Mouse (Mus musculus): Measurements from ENCODE around the gene Grin2a. TPM values are rescaled to one million over a fixed set of nuclear protein-coding genes. Genes with fewer than 3 reads are reported as not detected.
"Not testable (repeated sequence)": the region's sequence is repeated elsewhere in the genome, so short reads cannot be mapped to it uniquely, and the experiment has no call there.

Grin2a gene
- polyA plus RNA-seq, 1 experiment from 2014 or later: 0.06 TPM

- H3K27ac ChIP-seq (ENCODE audit: low read length): no peak overlapping the region
- no peaks in the 10 kb centered on the region for H3K27me3 ChIP-seq (ENCODE audit: insufficient read depth, low read length)
- H3K4me3 ChIP-seq (ENCODE audit: low read length): no peak overlapping the region
- WGBS: 77% methylated on average over 3 of the region's 3 CpGs
- ATAC-seq (ENCODE audit: low FRiP score, low TSS enrichment): no peak
- no peak overlapping the region for H3K9ac ChIP-seq (replicated peaks; ENCODE audit: low read length)
- H3K4me1 ChIP-seq (ENCODE audit: insufficient read depth, low read length): no peaks in the 10 kb centered on the region
- H3K4me2 ChIP-seq (replicated peaks; ENCODE audit: low read depth, low read length): no peak overlapping the region
- no peaks in the 10 kb centered on the region for H3K36me3 ChIP-seq (ENCODE audit: insufficient read depth, low read length)
- H3K9me3 ChIP-seq (ENCODE audit: low read length): no peaks in the 10 kb centered on the region
Measured at GRCm38 (mm10) chr16:9664060-9664459, 331.3 kb downstream of the Grin2a start.

- no peaks in the 10 kb centered on the region for H3K27me3 ChIP-seq (ENCODE audit: insufficient read depth, low read length)
- no peaks in the 10 kb centered on the region for H3K4me1 ChIP-seq (ENCODE audit: insufficient read depth, low read length)
- no peak overlapping the region for H3K4me3 ChIP-seq (ENCODE audit: low read length)
- no peak for ATAC-seq (ENCODE audit: low FRiP score, low TSS enrichment)
- no peaks in the 10 kb centered on the region for H3K36me3 ChIP-seq (ENCODE audit: insufficient read depth, low read length)
- WGBS: 78% methylated on average over 2 of the region's 2 CpGs
- no peaks in the 10 kb centered on the region for H3K9me3 ChIP-seq (ENCODE audit: low read length)
- no peak overlapping the region for H3K9ac ChIP-seq (replicated peaks; ENCODE audit: low read length)
- no peak overlapping the region for H3K4me2 ChIP-seq (replicated peaks; ENCODE audit: low read depth, low read length)
- H3K27ac ChIP-seq (ENCODE audit: low read length): no peak overlapping the region
Measured at GRCm38 (mm10) chr16:9663508-9663907, 331.9 kb downstream of the Grin2a start.

GRCm38 (mm10) chr16:9625652-9626444 lies 369.5 kb downstream of the Grin2a start:
- Histone ChIP-seq H3K4me2 (replicated peaks; ENCODE audit: low read depth, low read length) (no peak overlapping the region), H3K36me3 (ENCODE audit: insufficient read depth, low read length) (no peaks in the 10 kb centered on the region), H3K9ac (replicated peaks; ENCODE audit: low read length) (no peak overlapping the region), H3K27ac (ENCODE audit: low read length) (no peak overlapping the region), H3K27me3 (ENCODE audit: insufficient read depth, low read length) (no peaks in the 10 kb centered on the region), H3K4me1 (ENCODE audit: insufficient read depth, low read length) (no peaks in the 10 kb centered on the region), H3K9me3 (ENCODE audit: low read length) (no peaks in the 10 kb centered on the region), H3K4me3 (ENCODE audit: low read length) (no peak overlapping the region)
- no peak for ATAC-seq (ENCODE audit: low FRiP score, low TSS enrichment)
- 89% methylated on average over 10 of the region's 10 CpGs for WGBS

- Histone ChIP-seq H3K27me3 (ENCODE audit: insufficient read depth, low read length) (no peaks in the 10 kb centered on the region), H3K36me3 (ENCODE audit: insufficient read depth, low read length) (no peaks in the 10 kb centered on the region), H3K4me3 (ENCODE audit: low read length) (no peak overlapping the region), H3K4me1 (ENCODE audit: insufficient read depth, low read length) (no peaks in the 10 kb centered on the region), H3K9me3 (ENCODE audit: low read length) (no peaks in the 10 kb centered on the region), H3K9ac (replicated peaks; ENCODE audit: low read length) (no peak overlapping the region), H3K4me2 (replicated peaks; ENCODE audit: low read depth, low read length) (no peak overlapping the region), H3K27ac (ENCODE audit: low read length) (no peak overlapping the region)
- ATAC-seq (ENCODE audit: low FRiP score, low TSS enrichment): no peak
- 94% methylated on average over 2 of the region's 2 CpGs for whole genome bisulfite sequencing
Measured at GRCm38 (mm10) chr16:9624346-9624745, 371.0 kb downstream of the Grin2a start.

- WGBS: 67% methylated on average over 2 of the region's 2 CpGs
Measured at GRCm38 (mm10) chr16:9618206-9618605, 377.2 kb downstream of the Grin2a start.

GRCm38 (mm10) chr16:9617215-9617614 lies 378.1 kb downstream of the Grin2a start:
- Histone ChIP-seq H3K9me3 (ENCODE audit: low read length) (no peaks in the 10 kb centered on the region), H3K36me3 (ENCODE audit: insufficient read depth, low read length) (no peaks in the 10 kb centered on the region), H3K27ac (ENCODE audit: low read length) (no peak overlapping the region), H3K4me1 (ENCODE audit: insufficient read depth, low read length) (no peaks in the 10 kb centered on the region), H3K4me2 (replicated peaks; ENCODE audit: low read depth, low read length) (no peak overlapping the region), H3K4me3 (ENCODE audit: low read length) (no peak overlapping the region), H3K9ac (replicated peaks; ENCODE audit: low read length) (no peak overlapping the region), H3K27me3 (ENCODE audit: insufficient read depth, low read length) (no peaks in the 10 kb centered on the region)
- WGBS: 66% methylated on average over 2 of the region's 2 CpGs
- ATAC-seq (ENCODE audit: low FRiP score, low TSS enrichment): no peak

More at GRCm38 (mm10) chr16:9618206-9618605, 377.2 kb downstream of the Grin2a start:
- Histone ChIP-seq H3K27ac (ENCODE audit: low read length) (no peak overlapping the region), H3K9ac (replicated peaks; ENCODE audit: low read length) (no peak overlapping the region), H3K4me2 (replicated peaks; ENCODE audit: low read depth, low read length) (no peak overlapping the region), H3K4me1 (ENCODE audit: insufficient read depth, low read length) (no peaks in the 10 kb centered on the region), H3K9me3 (ENCODE audit: low read length) (no peaks in the 10 kb centered on the region), H3K4me3 (ENCODE audit: low read length) (no peak overlapping the region), H3K27me3 (ENCODE audit: insufficient read depth, low read length) (no peaks in the 10 kb centered on the region), H3K36me3 (ENCODE audit: insufficient read depth, low read length) (no peaks in the 10 kb centered on the region)
- no peak for ATAC-seq (ENCODE audit: low FRiP score, low TSS enrichment)

- H3K27me3 ChIP-seq (ENCODE audit: insufficient read depth, low read length): no peaks in the 10 kb centered on the region
- no peak overlapping the region for H3K4me2 ChIP-seq (replicated peaks; ENCODE audit: low read depth, low read length)
- WGBS: 76% methylated on average over 4 of the region's 4 CpGs
- H3K9me3 ChIP-seq (ENCODE audit: low read length): no peaks in the 10 kb centered on the region
- H3K4me3 ChIP-seq (ENCODE audit: low read length): no peak overlapping the region
- no peak for ATAC-seq (ENCODE audit: low FRiP score, low TSS enrichment)
- no peaks in the 10 kb centered on the region for H3K36me3 ChIP-seq (ENCODE audit: insufficient read depth, low read length)
- no peak overlapping the region for H3K27ac ChIP-seq (ENCODE audit: low read length)
- H3K4me1 ChIP-seq (ENCODE audit: insufficient read depth, low read length): no peaks in the 10 kb centered on the region
- H3K9ac ChIP-seq (replicated peaks; ENCODE audit: low read length): no peak overlapping the region
Measured at GRCm38 (mm10) chr16:9616807-9617206, 378.6 kb downstream of the Grin2a start.

GRCm38 (mm10) chr16:9612596-9612995 lies 382.8 kb downstream of the Grin2a start:
- 91% methylated on average over 5 of the region's 6 CpGs for WGBS
- ATAC-seq (ENCODE audit: low FRiP score, low TSS enrichment): not testable (repeated sequence)

GRCm38 (mm10) chr16:9607432-9607831 lies 387.9 kb downstream of the Grin2a start:
- Histone ChIP-seq H3K4me1 (ENCODE audit: insufficient read depth, low read length) (no peaks in the 10 kb centered on the region), H3K36me3 (ENCODE audit: insufficient read depth, low read length) (no peaks in the 10 kb centered on the region), H3K4me3 (ENCODE audit: low read length) (no peak overlapping the region), H3K27ac (ENCODE audit: low read length) (no peak overlapping the region), H3K9me3 (ENCODE audit: low read length) (no peaks in the 10 kb centered on the region), H3K27me3 (ENCODE audit: insufficient read depth, low read length) (no peaks in the 10 kb centered on the region), H3K4me2 (replicated peaks; ENCODE audit: low read depth, low read length) (no peak overlapping the region), H3K9ac (replicated peaks; ENCODE audit: low read length) (no peak overlapping the region)
- 80% methylated on average over 2 of the region's 2 CpGs for WGBS
- no peak for ATAC-seq (ENCODE audit: low FRiP score, low TSS enrichment)

More at GRCm38 (mm10) chr16:9612596-9612995, 382.8 kb downstream of the Grin2a start:
- not testable (repeated sequence) for H3K9me3 ChIP-seq (ENCODE audit: low read length); H3K27ac ChIP-seq (ENCODE audit: low read length); H3K4me1 ChIP-seq (ENCODE audit: insufficient read depth, low read length); H3K9ac ChIP-seq (replicated peaks; ENCODE audit: low read length); H3K27me3 ChIP-seq (ENCODE audit: insufficient read depth, low read length); H3K4me3 ChIP-seq (ENCODE audit: low read length); H3K4me2 ChIP-seq (replicated peaks; ENCODE audit: low read depth, low read length); H3K36me3 ChIP-seq (ENCODE audit: insufficient read depth, low read length)

GRCm38 (mm10) chr16:9603983-9604382 lies 391.4 kb downstream of the Grin2a start:
- Histone ChIP-seq H3K4me2 (replicated peaks; ENCODE audit: low read depth, low read length) (no peak overlapping the region), H3K36me3 (ENCODE audit: insufficient read depth, low read length) (no peaks in the 10 kb centered on the region), H3K9me3 (ENCODE audit: low read length) (no peaks in the 10 kb centered on the region), H3K27me3 (ENCODE audit: insufficient read depth, low read length) (no peaks in the 10 kb centered on the region), H3K4me3 (ENCODE audit: low read length) (no peak overlapping the region), H3K27ac (ENCODE audit: low read length) (no peak overlapping the region), H3K9ac (replicated peaks; ENCODE audit: low read length) (no peak overlapping the region), H3K4me1 (ENCODE audit: insufficient read depth, low read length) (no peaks in the 10 kb centered on the region)
- ATAC-seq (ENCODE audit: low FRiP score, low TSS enrichment): no peak
- WGBS: 83% methylated on average over 5 of the region's 5 CpGs
